Mouse (Mus musculus) testis, adult 2 months (tissue): ENCODE measurements around the gene Slc20a1. TPM values are rescaled to one million over a fixed set of nuclear protein-coding genes. Genes with fewer than 3 reads are reported as not detected.

Experiments used
- H3K27ac ChIP-seq: fragments of 200-500 bp; 2 replicates; pipeline ENCODE4 v1.5.1; 2012; ENCODE audit warnings: low read depth, low read length; ENCODE audit not compliant: control insufficient read depth, insufficient read depth
- H3K27me3 ChIP-seq: fragments of 200-500 bp; 2 replicates; pipeline ENCODE4 v1.6.1; 2012; ENCODE audit warnings: mild to moderate bottlenecking, low read length, moderate library complexity; ENCODE audit not compliant: control insufficient read depth, insufficient read depth
- H3K36me3 ChIP-seq: fragments of 200-500 bp; 2 replicates; pipeline ENCODE4 v1.6.1; 2012; ENCODE audit warnings: mild to moderate bottlenecking, low read length; ENCODE audit not compliant: control insufficient read depth, insufficient read depth
- H3K4me1 ChIP-seq: fragments of 200-500 bp; 2 replicates; pipeline ENCODE4 v1.6.1; 2012; ENCODE audit warnings: low read length; ENCODE audit not compliant: control insufficient read depth, insufficient read depth
- H3K4me3 ChIP-seq: fragments of 200-500 bp; 2 replicates; pipeline ENCODE4 v1.5.1; 2012; ENCODE audit warnings: low read depth, mild to moderate bottlenecking, low read length, moderate library complexity, mixed read lengths; ENCODE audit not compliant: control insufficient read depth
- CTCF ChIP-seq: fragments of 200-500 bp; IDR thresholded peaks from 2 replicates; pipeline ENCODE4 v1.5.1; 2012; ENCODE audit warnings: low read depth, mild to moderate bottlenecking, inconsistent platforms, low read length, moderate library complexity; ENCODE audit not compliant: control insufficient read depth, insufficient read depth, insufficient replicate concordance
- POLR2A ChIP-seq: fragments of 200-500 bp; IDR thresholded peaks from 2 replicates; pipeline ENCODE4 v1.6.1; 2012; ENCODE audit warnings: low read depth, mild to moderate bottlenecking, inconsistent platforms, low read length, moderate library complexity; ENCODE audit not compliant: control insufficient read depth
- polyA plus RNA-seq: library from polyadenylated mRNA; depleted of rRNA; stranded (reverse); fragments of >200 nt; gene quantifications from 2 replicates; pipeline ENCODE4 v1.2.3, GENCODE M21; 2012

The Slc20a1 gene
- polyA plus RNA-seq, 1 experiment, result 14.9 TPM

- no peaks in the 10 kb centered on the region for H3K27me3 ChIP-seq
- no peak overlapping the region for H3K27ac ChIP-seq
- H3K4me1 ChIP-seq, result no peaks in the 10 kb centered on the region
- no peak overlapping the region for H3K4me3 ChIP-seq
- no peaks in the 10 kb centered on the region for H3K36me3 ChIP-seq
- TF ChIP-seq CTCF, result no peak
- TF ChIP-seq POLR2A, result no peak
Observed at GRCm38 (mm10) chr2:129181509-129181908, 17.1 kb upstream of the Slc20a1 start.

- Histone ChIP-seq H3K27me3 (no peaks in the 10 kb centered on the region), H3K36me3 (no peaks in the 10 kb centered on the region), H3K27ac (no peak overlapping the region), H3K4me1 (no peaks in the 10 kb centered on the region), H3K4me3 (no peak overlapping the region)
- no peak for TF ChIP-seq CTCF
- no peak for TF ChIP-seq POLR2A
Observed at GRCm38 (mm10) chr2:129182412-129182811, 16.2 kb upstream of the Slc20a1 start.

GRCm38 (mm10) chr2:129183561-129184031 is 15.0 kb upstream of the Slc20a1 start:
- no peaks in the 10 kb centered on the region for H3K4me1 ChIP-seq
- H3K4me3 ChIP-seq, result no peak overlapping the region
- no peak for TF ChIP-seq POLR2A
- no peak for TF ChIP-seq CTCF
- no peaks in the 10 kb centered on the region for H3K27me3 ChIP-seq
- H3K36me3 ChIP-seq, result no peaks in the 10 kb centered on the region
- H3K27ac ChIP-seq, result no peak overlapping the region

GRCm38 (mm10) chr2:129184853-129185252 is 13.7 kb upstream of the Slc20a1 start:
- Histone ChIP-seq H3K27me3 (no peaks in the 10 kb centered on the region), H3K36me3 (no peaks in the 10 kb centered on the region), H3K4me3 (no peak overlapping the region), H3K4me1 (no peaks in the 10 kb centered on the region), H3K27ac (no peak overlapping the region)
- no peak for TF ChIP-seq POLR2A
- no peak for TF ChIP-seq CTCF

- Histone ChIP-seq H3K27me3 (no peaks in the 10 kb centered on the region), H3K36me3 (no peaks in the 10 kb centered on the region), H3K4me1 (no peaks in the 10 kb centered on the region), H3K27ac (no peak overlapping the region), H3K4me3 (no peak overlapping the region)
- TF ChIP-seq POLR2A, result no peak
- no peak for TF ChIP-seq CTCF
Observed at GRCm38 (mm10) chr2:129185611-129186290, 12.8 kb upstream of the Slc20a1 start.

- Histone ChIP-seq H3K4me3 (no peak overlapping the region), H3K27me3 (no peaks in the 10 kb centered on the region), H3K4me1 (no peaks in the 10 kb centered on the region), H3K36me3 (no peaks in the 10 kb centered on the region), H3K27ac (no peak overlapping the region)
- TF ChIP-seq POLR2A, result no peak
- no peak for TF ChIP-seq CTCF
Observed at GRCm38 (mm10) chr2:129186291-129186919, 12.2 kb upstream of the Slc20a1 start.

GRCm38 (mm10) chr2:129192392-129193150 is 6.0 kb upstream of the Slc20a1 start:
- no peak overlapping the region for H3K4me3 ChIP-seq
- TF ChIP-seq CTCF (no peak), POLR2A (no peak)
- no peaks in the 10 kb centered on the region for H3K36me3 ChIP-seq
- no peaks in the 10 kb centered on the region for H3K4me1 ChIP-seq
- H3K27me3 ChIP-seq, result no peaks in the 10 kb centered on the region
- H3K27ac ChIP-seq, result no peak overlapping the region
